Mouse (Mus musculus) left cerebral cortex, postnatal 4 days (tissue): ENCODE results near the gene Mpdz. TPM values are rescaled to one million over a fixed set of nuclear protein-coding genes. Genes with fewer than 3 reads are reported as not detected.

Source experiments
- DNase-seq: peaks from one replicate; pipeline ENCODE4 v3.0.0-alpha.2; 2022
- intact Hi-C: fragments of 180-260 bp; cut with DNase I; formaldehyde crosslinking; loops from one replicate; pipeline ENCODE4 v1.15.1; 2025
- total RNA-seq, 2 experiments: library from RNA; stranded (reverse); gene quantifications; 2 replicates each; pipeline ENCODE4 v1.2.3; 2021

Gene Mpdz
- total RNA-seq, 2 experiments from 2014 or later: 40.0 to 45.3 TPM

DNA sequence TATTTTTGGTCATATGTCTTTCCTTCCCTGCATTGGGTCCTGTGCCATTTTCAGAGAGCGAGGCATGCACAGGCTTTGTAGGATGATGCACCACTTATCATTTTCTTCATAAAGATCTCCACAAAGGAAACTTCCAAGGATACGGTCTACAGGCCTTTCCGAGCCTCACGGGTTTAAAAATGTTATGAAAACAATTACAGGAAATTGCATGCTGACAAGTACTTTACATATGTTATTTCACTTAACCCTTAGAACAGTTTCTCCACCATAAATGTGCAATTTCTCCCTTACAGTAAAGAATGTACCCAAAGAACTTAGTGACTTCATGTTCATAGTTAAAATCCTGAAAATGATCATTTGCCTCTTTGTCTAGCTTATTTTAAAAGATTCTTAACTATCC, 144.2 kb downstream of the Mpdz start:
- intact Hi-C loops: no loop called here
- DNase-seq: no peak

DNA sequence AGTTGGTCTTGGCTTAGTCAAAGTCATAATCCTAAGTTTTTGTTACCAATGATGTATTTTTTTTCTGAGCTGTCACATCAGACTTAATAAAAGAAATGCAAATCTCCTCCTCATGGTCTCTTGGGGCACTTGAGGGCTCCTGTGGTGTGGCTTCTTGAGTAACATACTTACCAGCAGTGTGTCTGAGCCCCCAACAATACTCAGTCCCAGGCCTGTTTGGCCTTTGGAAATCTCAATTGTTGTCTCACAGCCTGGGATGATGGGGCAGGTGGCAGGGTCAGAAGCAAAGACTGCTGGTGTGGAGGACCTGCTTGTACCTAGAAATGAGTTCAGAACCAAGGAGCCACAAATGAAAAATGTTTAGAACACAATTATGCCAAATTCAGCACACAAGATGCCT, 149.3 kb downstream of the Mpdz start:
- DNase-seq: no peak
- intact Hi-C loops: no loop called here

DNA sequence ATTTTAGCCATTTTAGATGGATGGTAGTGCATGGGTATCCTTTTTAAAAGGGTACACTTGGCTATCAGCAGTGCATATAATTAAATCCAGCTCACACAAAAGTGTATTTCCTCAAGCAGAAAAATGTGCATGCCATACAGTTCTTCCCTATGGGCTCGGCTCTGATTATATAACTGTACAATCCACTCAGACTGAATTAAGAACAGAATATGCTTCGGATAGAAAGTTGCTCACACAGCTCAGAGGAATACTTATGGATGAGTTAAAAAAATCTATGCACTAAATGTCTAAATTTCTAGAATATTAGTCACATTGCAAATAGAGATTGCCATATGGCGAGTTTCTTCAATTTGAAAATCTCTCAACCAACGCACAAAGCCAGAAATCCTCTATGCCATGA, 157.1 kb downstream of the Mpdz start:
- intact Hi-C loops: no loop called here
- no peak for DNase-seq

- no peak for DNase-seq
- intact Hi-C loops: no loop called here
These were observed 159.0 kb downstream of the Mpdz start for GRCm38 (mm10) chr4:81283611-81284010.

GRCm38 (mm10) chr4:81283081-81283480, 159.5 kb downstream of the Mpdz start:
- intact Hi-C loops: no loop called here
- no peak for DNase-seq

DNA sequence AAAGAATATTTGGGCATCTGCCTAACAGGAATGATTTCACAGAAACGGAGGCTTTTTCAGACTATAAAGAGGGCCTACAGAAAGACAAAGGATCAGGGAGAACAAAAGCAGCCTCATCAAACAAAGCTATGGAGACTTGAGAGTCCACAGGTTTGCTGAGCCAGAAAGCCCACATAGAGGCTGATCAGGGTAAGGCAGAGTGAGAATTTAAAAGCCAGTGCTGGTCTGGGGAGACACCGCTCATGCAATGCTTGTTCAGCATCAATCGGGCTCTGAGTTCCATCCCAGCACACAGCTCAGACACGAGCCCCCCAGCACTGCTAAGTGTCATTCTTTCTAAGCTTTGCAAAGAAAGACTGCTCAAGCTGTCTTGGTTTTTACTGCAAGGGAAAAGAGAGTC, 162.5 kb downstream of the Mpdz start:
- intact Hi-C loops: no loop called here
- DNase-seq: no peak

GRCm38 (mm10) chr4:81279451-81279850, 163.2 kb downstream of the Mpdz start:
- intact Hi-C loops: no loop called here
- DNase-seq: no peak

DNA sequence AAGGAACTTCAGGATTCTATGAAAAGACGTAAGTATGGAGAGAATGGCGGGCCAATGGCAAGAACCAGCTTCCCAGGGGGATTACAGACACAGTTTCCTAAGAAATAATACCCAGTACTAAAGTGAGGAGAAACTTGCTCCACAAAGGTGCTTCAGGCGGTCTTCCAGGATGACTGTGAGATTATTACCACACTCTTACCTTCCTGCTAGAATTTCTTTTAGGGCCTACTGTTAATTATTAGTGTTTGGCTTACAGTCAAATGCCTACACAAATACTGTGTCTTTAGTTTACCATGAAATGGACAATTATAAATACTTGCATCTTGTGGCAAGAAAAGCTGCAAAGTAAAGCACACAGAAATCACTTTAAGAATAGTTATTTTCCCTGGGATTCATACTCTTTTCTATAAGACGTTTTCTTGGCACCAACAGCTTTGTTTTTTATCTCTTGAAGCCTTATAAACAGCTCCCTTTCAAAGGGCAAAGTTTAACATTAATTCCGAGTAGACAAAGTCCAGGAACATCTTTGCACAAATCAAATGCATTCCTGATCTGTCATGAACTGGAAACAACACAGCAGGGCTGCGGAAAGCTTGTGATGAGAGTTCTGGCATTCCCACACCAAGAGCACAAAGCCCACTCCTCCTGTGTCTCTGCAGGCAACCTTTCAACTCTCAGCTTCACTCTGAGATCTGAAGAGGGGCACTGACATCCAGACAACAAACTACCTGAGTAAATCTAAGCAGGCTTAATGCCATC, 166.5 kb downstream of the Mpdz start:
- no peak for DNase-seq
- intact Hi-C loops: no loop called here

GRCm38 (mm10) chr4:81273067-81273466, 169.5 kb downstream of the Mpdz start:
- intact Hi-C loops: no loop called here
- no peak for DNase-seq

DNA sequence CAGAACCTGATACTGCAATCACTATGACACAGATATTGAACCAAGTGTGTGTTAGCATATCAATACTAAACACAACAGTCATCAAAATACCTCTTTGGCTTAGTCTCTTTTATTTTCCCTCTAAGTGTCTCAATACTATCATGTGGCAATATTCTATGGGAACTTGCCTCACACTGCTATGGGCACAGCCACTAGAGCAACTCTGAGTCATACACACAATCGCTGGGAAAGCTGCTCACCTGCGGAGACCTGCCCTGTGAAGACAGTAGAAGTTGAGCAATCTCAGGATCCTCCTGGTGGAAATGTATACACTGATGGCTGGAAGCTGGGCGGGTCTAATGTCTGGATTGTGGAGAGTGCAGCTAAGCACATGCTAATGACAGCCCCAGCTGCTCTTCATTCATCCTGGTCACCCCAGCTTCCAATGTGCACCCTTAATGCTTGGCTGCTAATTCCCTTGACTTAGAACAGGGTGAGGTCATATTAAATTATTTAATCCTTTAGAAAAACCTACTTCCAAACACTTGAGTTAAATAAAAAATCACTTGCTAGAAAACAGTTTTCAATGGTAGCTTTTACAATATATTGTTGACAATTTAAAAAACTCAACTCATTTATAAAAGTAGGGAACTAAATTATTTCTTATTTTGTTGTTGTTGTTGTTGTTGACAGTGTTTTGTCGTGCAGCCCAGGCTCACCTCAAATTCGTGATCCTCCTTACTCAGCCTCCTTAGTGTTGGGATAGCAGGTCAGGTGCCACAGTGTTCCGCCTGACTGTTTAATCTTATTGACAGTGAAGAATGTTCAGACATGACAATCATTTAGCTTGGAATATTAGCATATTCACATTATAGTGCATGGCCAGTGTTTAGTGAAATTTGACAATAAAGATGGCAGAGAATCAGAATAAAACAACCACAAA, 189.5 kb downstream of the Mpdz start:
- intact Hi-C loops: loop anchor here (5.0 kb wide), 2 partner anchors 71 to 386 kb away; no protein-coding TSS in a partner anchor
- DNase-seq: no peak

GRCm38 (mm10) chr4:81252334-81252733, 190.3 kb downstream of the Mpdz start:
- no peak for DNase-seq
- intact Hi-C loops: loop anchor here (5.0 kb wide), 2 partner anchors 70 to 385 kb away; no protein-coding TSS in a partner anchor

- peak; percentile 59 for DNase-seq
- intact Hi-C loops: loop anchor here (5.0 kb wide), 2 partner anchors 70 to 385 kb away; no protein-coding TSS in a partner anchor
These were observed 190.7 kb downstream of the Mpdz start for GRCm38 (mm10) chr4:81251934-81252333.

DNA sequence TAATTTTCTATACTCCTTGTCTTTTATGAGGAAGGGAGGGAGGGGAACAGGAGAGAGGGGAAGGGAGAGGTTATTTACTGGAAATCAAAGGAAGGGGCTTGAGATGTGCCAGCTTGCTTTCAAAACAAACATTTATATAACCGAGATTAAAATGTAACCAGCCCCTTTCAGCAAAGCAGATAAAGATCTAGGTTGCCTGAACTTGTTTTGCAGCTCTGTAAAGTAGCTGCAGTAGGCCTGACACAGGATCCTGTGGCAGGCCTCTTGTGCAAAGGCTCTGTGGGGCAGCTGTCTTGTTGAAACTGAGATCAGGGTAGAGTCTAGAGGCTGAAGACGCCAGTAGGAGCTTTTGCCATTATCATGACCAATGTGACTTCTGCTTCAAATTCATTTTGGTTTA, 193.4 kb downstream of the Mpdz start:
- no peak for DNase-seq
- intact Hi-C loops: no loop called here

GRCm38 (mm10) chr4:81236227-81236626, 206.4 kb downstream of the Mpdz start:
- intact Hi-C loops: no loop called here
- no peak for DNase-seq
